Mouse (Mus musculus) neural tube, embryonic 15.5 days (tissue): ENCODE results near the gene C1qtnf3. TPM values are rescaled to one million over a fixed set of nuclear protein-coding genes. Genes with fewer than 3 reads are reported as not detected.

Source experiments
- ATAC-seq: fragments of 200-750 bp; cut with Nextera tagmentation; 2 replicates; pipeline ENCODE4 v1.8.0; 2017; ENCODE audit warnings: mild to moderate bottlenecking, moderate TSS enrichment, moderate library complexity; ENCODE audit not compliant: low FRiP score
- H3K27ac ChIP-seq: fragments of 300-500 bp; sonication (generic); replicated peaks from 2 replicates; pipeline ENCODE4 v1.5.1; 2015; ENCODE audit warnings: mild to moderate bottlenecking, inconsistent platforms
- H3K27me3 ChIP-seq: fragments of 300-500 bp; sonication (generic); replicated peaks from 2 replicates; pipeline ENCODE4 v1.6.1; 2015; ENCODE audit warnings: inconsistent platforms
- H3K36me3 ChIP-seq: fragments of 300-500 bp; sonication (generic); 2 replicates; pipeline ENCODE4 v1.6.1; 2015; ENCODE audit warnings: inconsistent platforms
- H3K4me1 ChIP-seq: fragments of 300-500 bp; sonication (generic); 2 replicates; pipeline ENCODE4 v1.6.1; 2015; ENCODE audit warnings: inconsistent platforms
- H3K4me2 ChIP-seq: fragments of 300-500 bp; sonication (generic); 2 replicates; pipeline ENCODE4 v1.6.1; 2015; ENCODE audit warnings: inconsistent platforms, mild to moderate bottlenecking, moderate library complexity
- H3K4me3 ChIP-seq: fragments of 300-500 bp; sonication (generic); replicated peaks from 2 replicates; pipeline ENCODE4 v1.5.1; 2015; ENCODE audit warnings: mild to moderate bottlenecking, inconsistent platforms
- H3K9ac ChIP-seq: fragments of 300-500 bp; sonication (generic); replicated peaks from 2 replicates; pipeline ENCODE4 v1.6.1; 2015; ENCODE audit warnings: mild to moderate bottlenecking, inconsistent platforms
- H3K9me3 ChIP-seq: fragments of 300-500 bp; sonication (generic); replicated peaks from 2 replicates; pipeline ENCODE4 v1.6.1; 2016; ENCODE audit warnings: inconsistent platforms
- WGBS: fragments of 180-500 bp; shearing (Covaris S2); methylation state at CpG from one replicate; pipeline ENCODE4 v1.1.7; 2015; ENCODE audit warnings: mixed read lengths; 5-methylcytosine and 5-hydroxymethylcytosine counted together
- polyA plus RNA-seq: library from polyadenylated mRNA; unstranded; fragments of >200 nt; fragmentation: Nextera tagmentation; extraction: Ambion mirVana; gene quantifications from 2 replicates; pipeline ENCODE4 v1.2.1, GENCODE M21; 2015

Gene C1qtnf3
- 21.2 and 23.1 TPM in 2 replicates for polyA plus RNA-seq

- Histone ChIP-seq H3K27ac (peak within 1 kb of the TSS; percentile 45; the same call in 1 of the 2 replicates), H3K36me3 (no peaks in the 10 kb centered on the region), H3K9me3 (no peaks in the 10 kb centered on the region), H3K4me3 (peak within 1 kb of the TSS; percentile 27), H3K27me3 (no peaks in the 10 kb centered on the region), H3K4me2 (peak within 1 kb of the TSS; percentile 49), H3K9ac (no peak within 1 kb of the TSS), H3K4me1 (peaks cover 17% of the 10 kb centered on the region)
- ATAC-seq, result peak; percentile 71
- 37% methylated on average over 23 of the region's 23 CpGs for WGBS
These were observed at the start of gene C1qtnf3 for GRCm38 (mm10) chr15:10951951-10952759. TSS of gene C1qtnf3 (plus strand) at chr15:10952332.

- Histone ChIP-seq H3K4me1 (no peaks in the 10 kb centered on the region), H3K9ac (no peak overlapping the region), H3K4me2 (no peak overlapping the region), H3K27me3 (no peaks in the 10 kb centered on the region), H3K36me3 (no peaks in the 10 kb centered on the region), H3K27ac (no peak overlapping the region), H3K9me3 (no peaks in the 10 kb centered on the region), H3K4me3 (no peak overlapping the region)
- ATAC-seq, result no peak
- WGBS, result 91% methylated on average over 4 of the region's 4 CpGs
These were observed 49.8 kb upstream of the C1qtnf3 start for GRCm38 (mm10) chr15:10902360-10902759.

GRCm38 (mm10) chr15:10916611-10917311 lies 35.4 kb upstream of the C1qtnf3 start:
- Histone ChIP-seq H3K4me3 (no peak overlapping the region), H3K9me3 (no peaks in the 10 kb centered on the region), H3K4me1 (no peaks in the 10 kb centered on the region), H3K27me3 (no peaks in the 10 kb centered on the region), H3K27ac (no peak overlapping the region), H3K36me3 (no peaks in the 10 kb centered on the region), H3K9ac (no peak overlapping the region), H3K4me2 (no peak overlapping the region)
- ATAC-seq, result no peak
- 88% methylated on average over 4 of the region's 4 CpGs for WGBS

- Histone ChIP-seq H3K4me3 (no peak overlapping the region), H3K36me3 (no peaks in the 10 kb centered on the region), H3K9me3 (no peaks in the 10 kb centered on the region), H3K27ac (no peak overlapping the region), H3K4me1 (no peaks in the 10 kb centered on the region), H3K9ac (no peak overlapping the region), H3K27me3 (no peaks in the 10 kb centered on the region), H3K4me2 (no peak overlapping the region)
- no peak for ATAC-seq
- WGBS, result 92% methylated on average over 3 of the region's 3 CpGs
These were observed 34.8 kb upstream of the C1qtnf3 start for GRCm38 (mm10) chr15:10917312-10917660.

- Histone ChIP-seq H3K9me3 (no peaks in the 10 kb centered on the region), H3K27ac (no peak overlapping the region), H3K27me3 (no peaks in the 10 kb centered on the region), H3K4me3 (no peak overlapping the region), H3K36me3 (no peaks in the 10 kb centered on the region), H3K9ac (no peak overlapping the region), H3K4me1 (0 out of 2 replicates have a peak, but pooled peaks cover 3% of the 10 kb centered on the region), H3K4me2 (no peak overlapping the region)
- WGBS, result 84% methylated on average over 5 of the region's 5 CpGs
- no peak for ATAC-seq
These were observed 31.9 kb upstream of the C1qtnf3 start for GRCm38 (mm10) chr15:10920212-10920611.

GRCm38 (mm10) chr15:10921064-10921463 lies 31.1 kb upstream of the C1qtnf3 start:
- Histone ChIP-seq H3K9ac (no peak overlapping the region), H3K4me1 (0 out of 2 replicates have a peak, but pooled peaks cover 3% of the 10 kb centered on the region), H3K27ac (no peak overlapping the region), H3K4me3 (no peak overlapping the region), H3K4me2 (no peak overlapping the region), H3K9me3 (no peaks in the 10 kb centered on the region), H3K36me3 (no peaks in the 10 kb centered on the region), H3K27me3 (no peaks in the 10 kb centered on the region)
- whole genome bisulfite sequencing, result 29% methylated on average over 4 of the region's 4 CpGs
- no peak for ATAC-seq

GRCm38 (mm10) chr15:10922061-10922460 lies 30.1 kb upstream of the C1qtnf3 start:
- H3K9ac ChIP-seq, result no peak overlapping the region
- no peak for ATAC-seq
- H3K27ac ChIP-seq, result no peak overlapping the region
- no peak overlapping the region for H3K4me2 ChIP-seq
- no peaks in the 10 kb centered on the region for H3K9me3 ChIP-seq
- H3K36me3 ChIP-seq, result no peaks in the 10 kb centered on the region
- H3K4me3 ChIP-seq, result no peak overlapping the region
- H3K27me3 ChIP-seq, result no peaks in the 10 kb centered on the region
- 0 out of 2 replicates have a peak, but pooled peaks cover 3% of the 10 kb centered on the region for H3K4me1 ChIP-seq

GRCm38 (mm10) chr15:10922570-10922969 lies 29.6 kb upstream of the C1qtnf3 start:
- H3K4me3 ChIP-seq, result no peak overlapping the region
- 33% methylated on average over 3 of the region's 3 CpGs for WGBS
- no peak for ATAC-seq

GRCm38 (mm10) chr15:10923076-10923995 lies 28.8 kb upstream of the C1qtnf3 start:
- H3K4me1 ChIP-seq, result 0 out of 2 replicates have a peak, but pooled peaks cover 3% of the 10 kb centered on the region
- no peaks in the 10 kb centered on the region for H3K27me3 ChIP-seq
- no peaks in the 10 kb centered on the region for H3K9me3 ChIP-seq
- H3K36me3 ChIP-seq, result no peaks in the 10 kb centered on the region
- H3K9ac ChIP-seq, result no peak overlapping the region
- ATAC-seq, result no peak
- 69% methylated on average over 4 of the region's 4 CpGs for WGBS
- H3K27ac ChIP-seq, result no peak overlapping the region
- no peak overlapping the region for H3K4me2 ChIP-seq
- no peak overlapping the region for H3K4me3 ChIP-seq

More at GRCm38 (mm10) chr15:10922570-10922969, 29.6 kb upstream of the C1qtnf3 start:
- Histone ChIP-seq H3K27me3 (no peaks in the 10 kb centered on the region), H3K4me2 (no peak overlapping the region), H3K9me3 (no peaks in the 10 kb centered on the region), H3K27ac (no peak overlapping the region), H3K4me1 (0 out of 2 replicates have a peak, but pooled peaks cover 3% of the 10 kb centered on the region), H3K36me3 (no peaks in the 10 kb centered on the region), H3K9ac (no peak overlapping the region)

GRCm38 (mm10) chr15:10927325-10927724 lies 24.8 kb upstream of the C1qtnf3 start:
- WGBS, result 49% methylated on average over 8 of the region's 8 CpGs
- ATAC-seq, result no peak

GRCm38 (mm10) chr15:10928633-10929270 lies 23.4 kb upstream of the C1qtnf3 start:
- Histone ChIP-seq H3K9ac (no peak overlapping the region), H3K9me3 (no peaks in the 10 kb centered on the region), H3K27ac (no peak overlapping the region), H3K4me3 (no peak overlapping the region), H3K36me3 (no peaks in the 10 kb centered on the region), H3K4me2 (no peak overlapping the region), H3K27me3 (no peaks in the 10 kb centered on the region), H3K4me1 (no peaks in the 10 kb centered on the region)
- WGBS, result 93% methylated on average over 5 of the region's 5 CpGs
- ATAC-seq, result no peak

More at GRCm38 (mm10) chr15:10927325-10927724, 24.8 kb upstream of the C1qtnf3 start:
- H3K9ac ChIP-seq, result no peak overlapping the region
- H3K27ac ChIP-seq, result no peak overlapping the region
- H3K4me1 ChIP-seq, result 0 out of 2 replicates have a peak, but pooled peaks cover 3% of the 10 kb centered on the region
- H3K27me3 ChIP-seq, result no peaks in the 10 kb centered on the region
- H3K4me3 ChIP-seq, result no peak overlapping the region
- no peaks in the 10 kb centered on the region for H3K36me3 ChIP-seq
- H3K4me2 ChIP-seq, result no peak overlapping the region
- H3K9me3 ChIP-seq, result no peaks in the 10 kb centered on the region
